Mouse (Mus musculus): ENCODE data around the gene Tesc. TPM values are rescaled to one million over a fixed set of nuclear protein-coding genes. Genes with fewer than 3 reads are reported as not detected.
A peak's percentile ranks its signal among the peaks of the same experiment; 100 is the strongest.

Gene Tesc
- 1 to 10 TPM; 6.5 to 7.7 TPM for polyA plus RNA-seq (2017; shearing (Covaris generic))

- peak; percentile 12 for ATAC-seq
Measured at GRCm38 (mm10) chr5:118027698-118028190, at the start of gene Tesc. TSS of gene Tesc (plus strand) at chr5:118027743.

- ATAC-seq = no peak
Measured at GRCm38 (mm10) chr5:117978159-117978697, 49.3 kb upstream of the Tesc start.

GRCm38 (mm10) chr5:117979082-117979481 lies 48.5 kb upstream of the Tesc start:
- no peak for ATAC-seq

- ATAC-seq = no peak
Measured at GRCm38 (mm10) chr5:117980921-117981320, 46.6 kb upstream of the Tesc start.

- no peak for ATAC-seq
Measured at GRCm38 (mm10) chr5:117981943-117982342, 45.6 kb upstream of the Tesc start.

- no peak for ATAC-seq
Measured at GRCm38 (mm10) chr5:117986327-117986726, 41.2 kb upstream of the Tesc start.

- no peak for ATAC-seq
Measured at GRCm38 (mm10) chr5:117987891-117988290, 39.7 kb upstream of the Tesc start.

- no peak for ATAC-seq
Measured at GRCm38 (mm10) chr5:117988367-117988766, 39.2 kb upstream of the Tesc start.

- no peak for ATAC-seq
Measured at GRCm38 (mm10) chr5:117989773-117990172, 37.8 kb upstream of the Tesc start.

- ATAC-seq = no peak
Measured at GRCm38 (mm10) chr5:117990957-117991356, 36.6 kb upstream of the Tesc start.

- ATAC-seq = no peak
Measured at GRCm38 (mm10) chr5:117993550-117993949, 34.0 kb upstream of the Tesc start.

- ATAC-seq = no peak
Measured at GRCm38 (mm10) chr5:117995372-117995901, 32.1 kb upstream of the Tesc start.

GRCm38 (mm10) chr5:117995911-117996310 lies 31.6 kb upstream of the Tesc start:
- ATAC-seq = no peak

GRCm38 (mm10) chr5:117996581-117996980 lies 31.0 kb upstream of the Tesc start:
- ATAC-seq = no peak

GRCm38 (mm10) chr5:117997434-117997970 lies 30.0 kb upstream of the Tesc start:
- ATAC-seq = no peak

GRCm38 (mm10) chr5:117999061-117999460 lies 28.5 kb upstream of the Tesc start:
- no peak for ATAC-seq

GRCm38 (mm10) chr5:117999584-117999983 lies 28.0 kb upstream of the Tesc start:
- no peak for ATAC-seq

GRCm38 (mm10) chr5:118002059-118002458 lies 25.5 kb upstream of the Tesc start:
- peak; percentile 46 for ATAC-seq

GRCm38 (mm10) chr5:118004619-118005018 lies 22.9 kb upstream of the Tesc start:
- ATAC-seq = peak; percentile 55

- ATAC-seq = no peak
Measured at GRCm38 (mm10) chr5:118005728-118006127, 21.8 kb upstream of the Tesc start.

GRCm38 (mm10) chr5:118008344-118008743 lies 19.2 kb upstream of the Tesc start:
- ATAC-seq = no peak

- no peak for ATAC-seq
Measured at GRCm38 (mm10) chr5:118010872-118011271, 16.7 kb upstream of the Tesc start.

- no peak for ATAC-seq
Measured at GRCm38 (mm10) chr5:118011796-118012195, 15.7 kb upstream of the Tesc start.

- ATAC-seq = no peak
Measured at GRCm38 (mm10) chr5:118015028-118015427, 12.5 kb upstream of the Tesc start.

Data from activated CD4-positive, CD25-positive, alpha-beta regulatory T cell, adult 4 months (primary cell).